Mouse (Mus musculus): ENCODE results near the gene Pdk2.

Pdk2 gene

GRCm38 (mm10) chr11:95001584-95002347, 39.4 kb downstream of the Pdk2 start:
- no peak for DNase-seq

DNA sequence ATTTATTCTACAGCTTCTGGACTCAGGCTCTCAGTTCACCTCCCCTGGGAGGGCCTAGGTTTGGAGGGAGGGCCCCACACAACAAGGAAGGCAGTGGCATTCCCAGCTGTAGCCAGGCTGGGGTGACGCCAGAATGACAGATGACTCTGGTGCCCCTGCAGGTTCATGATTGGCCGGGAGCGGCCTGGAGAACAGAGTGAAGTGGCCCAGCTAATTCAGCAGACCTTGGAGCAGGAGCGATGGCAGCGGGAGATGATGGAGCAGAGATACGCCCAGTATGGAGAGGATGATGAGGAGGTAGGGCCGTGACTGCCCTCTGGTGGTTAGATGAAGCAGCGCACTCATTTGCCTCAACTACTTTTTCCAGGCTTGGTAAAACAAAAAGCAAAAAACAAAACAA, 40.1 kb downstream of the Pdk2 start:
- DNase-seq, result peak; percentile 66

DNA sequence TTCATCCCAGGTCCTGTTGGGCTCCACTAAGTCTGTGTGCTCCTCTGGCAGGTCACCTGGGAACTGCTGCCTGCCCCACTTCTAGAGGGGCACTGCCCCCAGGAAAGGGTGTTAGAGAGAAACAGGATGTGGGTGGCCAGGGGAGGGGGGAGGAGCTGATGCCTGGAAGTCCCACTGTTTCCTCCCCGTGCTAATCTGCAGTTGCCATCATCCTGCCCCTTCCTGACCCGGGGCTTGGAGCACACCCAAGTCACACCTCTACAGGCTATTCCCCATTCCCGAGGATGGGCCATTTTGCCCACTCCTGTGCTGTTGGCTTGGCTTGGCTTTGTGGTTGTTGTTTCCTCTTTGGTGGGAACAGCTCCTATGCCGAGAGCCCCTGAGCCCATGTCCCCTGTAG, 40.6 kb downstream of the Pdk2 start:
- DNase-seq, result no peak

- DNase-seq, result no peak
Measured at GRCm38 (mm10) chr11:95000128-95000527, 41.0 kb downstream of the Pdk2 start.

DNA sequence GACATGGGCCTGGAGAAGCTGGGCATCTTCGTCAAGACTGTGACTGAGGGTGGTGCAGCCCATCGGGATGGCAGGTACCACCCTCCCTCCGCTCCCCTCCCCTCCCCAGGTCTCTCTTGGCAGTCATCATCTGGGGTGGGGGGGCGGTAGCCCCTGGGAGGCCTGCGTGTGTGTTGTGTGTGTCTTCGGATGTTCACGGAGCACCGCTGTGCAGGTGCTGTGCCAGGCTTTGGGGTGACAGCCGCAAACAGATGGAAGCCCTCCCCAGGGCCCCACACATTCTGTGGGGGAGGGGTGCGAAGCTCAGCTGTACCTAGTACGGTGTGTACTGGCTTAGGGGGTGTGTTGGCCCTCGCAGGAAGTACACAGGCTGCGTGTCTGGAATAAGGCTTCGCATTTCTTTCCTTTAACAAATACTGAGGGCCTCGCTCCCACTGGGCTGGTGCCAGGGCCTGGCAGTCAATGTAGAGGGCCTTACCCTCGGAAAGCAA, 43.1 kb downstream of the Pdk2 start:
- peak; percentile 80 for DNase-seq

- no peak for DNase-seq
Measured at GRCm38 (mm10) chr11:94997596-94997995, 43.6 kb downstream of the Pdk2 start.

DNA sequence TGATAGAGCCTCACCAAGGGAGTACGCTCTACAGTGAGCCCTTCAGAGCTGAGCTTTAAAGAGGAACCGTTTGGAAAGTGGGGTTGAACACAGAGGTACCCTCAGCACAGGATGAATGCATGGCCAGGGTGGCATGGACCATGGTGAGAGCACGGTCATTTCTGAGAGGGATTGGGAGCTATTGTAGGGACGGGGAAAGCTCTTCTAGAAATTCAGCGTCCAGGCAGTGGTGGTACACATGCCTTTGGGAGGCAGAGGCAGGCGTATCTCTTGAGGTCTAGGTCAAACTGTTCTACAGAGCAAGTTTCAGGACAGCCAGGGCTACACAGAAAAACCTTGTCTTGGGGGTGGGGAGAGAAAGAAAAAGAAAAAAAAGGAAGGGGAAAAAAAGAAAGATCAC, 44.2 kb downstream of the Pdk2 start:
- no peak for DNase-seq

- no peak for DNase-seq
Measured at GRCm38 (mm10) chr11:94996101-94996500, 45.1 kb downstream of the Pdk2 start.

DNA sequence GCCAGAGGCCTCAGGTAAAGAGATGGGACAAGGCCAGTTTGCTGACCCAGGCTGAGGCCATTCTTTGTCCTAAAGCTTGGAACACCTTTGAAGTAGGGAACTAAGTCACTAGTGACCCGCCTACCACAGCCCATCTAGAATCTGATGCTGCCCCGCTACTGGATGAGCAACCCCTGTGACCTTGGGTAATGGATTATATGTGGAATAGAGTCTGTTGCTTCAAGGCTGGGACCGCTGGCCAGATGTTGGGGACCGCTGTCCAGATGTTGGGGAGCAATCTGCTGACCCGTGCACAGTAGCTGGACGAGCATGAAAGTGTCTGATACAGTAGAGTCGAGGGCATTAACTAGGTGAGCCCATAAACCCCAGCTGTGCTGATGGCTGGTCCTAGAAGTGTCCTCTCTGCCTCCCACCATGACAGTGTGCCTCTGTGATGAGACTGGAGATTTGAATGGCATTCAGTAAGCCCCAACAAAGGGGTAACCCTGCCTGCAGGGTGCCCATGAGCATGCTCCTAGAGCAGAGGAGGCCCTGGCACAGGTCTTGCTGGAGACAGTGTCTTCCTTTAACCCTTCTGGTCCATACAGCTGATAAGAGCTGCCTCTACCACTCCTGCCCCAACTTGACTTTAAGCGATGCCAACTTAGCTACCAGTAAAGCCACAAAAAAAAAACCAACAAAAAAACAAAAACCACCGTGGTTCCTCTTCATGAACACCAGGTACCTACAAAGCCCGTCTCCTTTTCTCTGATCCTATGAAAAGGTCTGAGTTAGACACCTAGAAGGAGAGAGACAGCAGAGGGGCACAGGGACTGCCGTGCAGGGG, 46.0 kb downstream of the Pdk2 start:
- no peak for DNase-seq

GRCm38 (mm10) chr11:94994208-94994814, 46.8 kb downstream of the Pdk2 start:
- DNase-seq, result no peak

DNA sequence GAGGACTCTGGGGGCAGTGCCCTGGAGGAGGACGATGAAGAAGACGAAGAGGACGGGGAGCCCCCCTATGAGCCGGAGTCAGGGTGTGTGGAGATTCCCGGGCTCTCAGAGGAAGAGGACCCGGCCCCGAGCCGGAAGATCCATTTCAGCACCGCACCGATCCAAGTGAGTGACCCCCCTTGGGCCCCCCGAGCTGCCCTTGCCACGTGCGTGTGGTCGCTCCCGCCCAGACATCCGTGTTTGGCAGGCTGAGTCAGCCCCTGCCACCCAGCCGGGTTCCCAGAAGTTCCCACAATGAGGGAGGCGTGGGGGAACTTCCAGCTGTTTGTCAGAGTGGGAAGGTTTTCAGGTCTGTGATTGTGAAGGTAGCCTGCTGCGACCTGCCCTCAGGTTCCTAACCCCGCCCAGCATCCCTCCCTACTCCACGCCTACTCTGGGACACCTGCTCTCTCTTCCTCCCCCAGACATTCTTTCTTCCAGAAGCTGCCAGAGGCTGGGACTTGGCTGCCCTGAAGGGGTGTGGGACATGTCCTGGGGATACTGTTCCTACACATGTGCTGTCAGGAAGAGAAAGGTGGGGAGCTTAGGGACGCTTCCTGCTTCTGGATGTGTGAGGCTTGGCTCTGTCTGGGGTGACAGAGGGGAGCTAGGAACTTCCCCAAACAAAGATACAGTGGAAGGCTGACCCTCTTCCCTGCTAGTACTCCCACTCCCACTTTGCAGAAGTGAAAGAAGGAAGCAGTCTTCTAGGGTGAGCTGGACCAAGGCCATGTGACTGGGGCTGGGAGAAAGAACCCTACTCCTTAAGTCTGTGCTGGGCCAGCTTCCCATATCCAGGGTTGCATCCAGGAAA, 48.2 kb downstream of the Pdk2 start:
- DNase-seq, result peak; percentile 70

GRCm38 (mm10) chr11:94992480-94992753, 48.7 kb downstream of the Pdk2 start:
- no peak for DNase-seq

DNA sequence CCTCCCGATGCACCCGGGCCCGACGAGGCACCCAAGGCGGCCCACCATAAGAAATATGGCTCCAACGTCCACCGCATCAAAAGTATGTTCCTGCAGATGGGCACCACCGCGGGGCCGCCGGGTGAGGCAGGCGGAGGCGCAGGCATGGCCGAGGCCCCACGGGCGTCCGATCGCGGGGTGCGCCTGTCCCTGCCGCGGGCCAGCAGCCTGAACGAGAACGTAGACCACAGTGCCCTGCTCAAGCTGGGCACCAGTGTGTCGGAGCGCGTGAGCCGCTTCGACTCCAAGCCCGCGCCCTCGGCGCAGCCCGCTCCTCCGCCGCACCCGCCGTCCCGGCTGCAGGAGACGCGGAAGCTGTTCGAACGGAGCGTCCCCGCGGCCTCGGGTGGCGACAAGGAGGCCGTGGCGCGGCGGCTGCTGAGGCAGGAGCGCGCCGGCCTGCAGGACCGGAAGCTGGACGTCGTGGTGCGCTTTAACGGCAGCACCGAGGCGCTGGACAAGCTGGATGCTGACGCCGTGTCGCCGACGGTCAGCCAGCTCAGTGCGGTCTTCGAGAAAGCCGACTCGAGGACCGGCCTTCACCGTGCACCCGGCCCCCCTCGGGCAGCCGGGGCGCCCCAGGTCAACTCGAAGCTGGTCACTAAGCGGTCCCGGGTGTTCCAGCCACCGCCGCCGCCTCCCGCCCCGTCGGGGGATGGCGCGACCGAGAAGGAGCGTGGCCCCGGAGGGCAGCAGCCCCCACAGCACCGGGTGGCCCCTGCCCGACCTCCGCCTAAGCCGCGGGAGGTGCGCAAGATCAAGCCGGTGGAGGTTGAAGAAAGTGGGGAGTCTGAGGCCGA, 49.3 kb downstream of the Pdk2 start:
- DNase-seq, result no peak

DNA sequence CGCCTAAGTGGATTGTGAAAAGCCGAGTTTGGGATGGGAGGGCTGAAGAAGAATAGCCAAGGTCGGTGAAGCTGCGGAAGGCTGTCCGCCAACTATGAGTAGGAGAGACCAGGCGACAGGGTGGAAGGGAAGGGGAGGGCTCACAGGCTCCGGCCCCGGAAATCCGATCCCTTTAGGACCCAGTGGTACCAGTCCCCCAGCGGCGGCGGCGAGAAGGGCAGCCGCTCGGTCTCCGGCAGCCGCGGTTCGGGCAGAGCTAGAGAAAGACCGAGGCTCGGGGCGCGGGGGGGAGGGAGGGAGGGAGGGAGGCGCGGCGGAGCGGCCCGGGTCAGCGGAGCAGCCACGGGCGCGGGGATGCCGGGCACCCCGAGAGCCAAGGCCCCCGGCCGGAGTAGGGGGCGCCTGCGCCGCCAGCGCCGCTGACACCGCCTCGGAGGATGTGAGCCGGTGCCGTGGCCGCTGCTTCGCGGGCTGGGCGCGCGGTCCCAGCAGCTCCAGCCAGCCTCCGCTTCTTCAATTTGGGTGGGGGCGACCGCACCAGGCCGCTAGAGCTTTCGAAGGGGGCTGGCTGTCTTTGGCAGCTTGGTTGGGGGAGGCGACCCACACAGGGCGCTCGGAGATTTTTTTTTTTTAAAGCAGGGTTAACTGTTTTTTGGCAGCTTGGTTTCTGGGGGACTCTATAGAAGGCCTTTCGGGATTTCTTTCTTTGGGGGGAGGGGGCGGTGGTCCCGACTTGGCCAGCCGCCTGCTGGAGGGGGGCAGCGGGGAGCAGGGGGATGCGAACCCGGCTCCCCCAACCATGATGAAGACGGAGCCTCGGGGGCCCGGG, 50.2 kb downstream of the Pdk2 start, which contains the start of gene Ppp1r9b:
TSS of gene Ppp1r9b (plus strand) at position 287 of the 829 bp plus-strand sequence.
- peak; percentile 94 for DNase-seq

- DNase-seq, result no peak
Measured at GRCm38 (mm10) chr11:94990102-94990748, 50.9 kb downstream of the Pdk2 start.

DNA sequence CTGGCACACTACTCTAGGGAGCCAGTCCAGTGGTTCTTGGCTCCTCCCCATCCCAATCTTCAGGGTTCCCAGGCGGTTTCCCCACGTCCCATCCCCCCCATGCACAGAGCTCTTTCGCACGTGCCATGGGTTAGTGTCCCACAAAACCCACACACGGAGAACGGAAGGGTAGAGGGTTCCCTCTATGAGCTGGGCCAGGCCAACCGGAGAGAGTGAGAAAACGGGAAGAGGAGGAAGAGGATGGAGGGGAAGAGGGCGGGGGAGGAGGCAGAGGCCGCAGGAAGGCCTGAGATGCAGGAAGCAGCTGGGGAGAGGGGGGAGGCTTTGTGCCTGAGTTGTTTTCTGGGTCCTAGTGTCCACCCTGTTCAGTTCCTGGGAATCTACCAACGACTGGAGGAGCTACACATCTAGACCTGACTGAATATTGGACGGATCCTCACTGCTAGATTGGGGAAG, 51.6 kb downstream of the Pdk2 start:
- DNase-seq, result peak; percentile 89

- DNase-seq, result no peak
Measured at GRCm38 (mm10) chr11:94988780-94989561, 52.2 kb downstream of the Pdk2 start.

DNA sequence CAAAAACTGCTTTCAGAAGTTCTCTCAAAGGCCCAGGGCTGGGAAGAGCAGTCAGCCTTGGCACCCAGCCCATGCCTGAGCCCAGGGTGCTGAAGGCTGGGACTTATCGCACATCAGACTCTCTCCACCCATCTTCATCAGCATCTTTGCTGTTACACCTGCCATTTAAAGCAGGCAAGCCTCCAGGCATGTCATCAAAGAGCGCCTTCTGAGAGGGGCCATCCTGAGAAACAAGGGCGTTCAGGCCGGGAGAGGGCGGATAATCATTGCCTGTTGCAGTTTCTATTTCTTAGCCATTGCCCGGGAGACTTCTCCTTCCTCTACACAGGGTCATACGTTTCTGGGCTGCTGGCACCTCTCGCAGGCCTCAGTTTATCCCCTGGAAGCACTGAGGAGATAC, 53.3 kb downstream of the Pdk2 start:
- no peak for DNase-seq

- no peak for DNase-seq
Measured at GRCm38 (mm10) chr11:94987341-94987740, 53.8 kb downstream of the Pdk2 start.
